Mouse (Mus musculus): Measurements from ENCODE around the gene Ksr1. TPM values are rescaled to one million over a fixed set of nuclear protein-coding genes. Genes with fewer than 3 reads are reported as not detected.
A peak's percentile ranks its signal among the peaks of the same experiment; 100 is the strongest.

Gene Ksr1
- polyA plus RNA-seq, 1 experiment from 2014 or later = 5.7 TPM

- no peak overlapping the region for H3K4me3 ChIP-seq (ENCODE audit: low read depth, low read length)
- peaks cover 2% of the 10 kb centered on the region; the same call in 1 of the 2 replicates for H3K36me3 ChIP-seq (ENCODE audit: control insufficient read depth, insufficient read depth, low read length)
- ATAC-seq (ENCODE audit: insufficient read depth, low FRiP score, low TSS enrichment) (no peak), DNase-seq (ENCODE audit: low spot score) (no peak)
- WGBS = 87% methylated on average over 17 of the region's 17 CpGs
- H3K27ac ChIP-seq (ENCODE audit: low read depth, low read length) = no peak overlapping the region
- H3K9me3 ChIP-seq (ENCODE audit: control insufficient read depth, low read length) = no peaks in the 10 kb centered on the region
- no peak overlapping the region for H3K9ac ChIP-seq (ENCODE audit: low read length)
- H3K4me2 ChIP-seq (ENCODE audit: low read depth) = no peak overlapping the region
- H3K27me3 ChIP-seq (ENCODE audit: control insufficient read depth, insufficient read depth, low read length) = no peaks in the 10 kb centered on the region
- no peaks in the 10 kb centered on the region for H3K4me1 ChIP-seq (ENCODE audit: control insufficient read depth, insufficient read depth, low read length)
These were observed 126.2 kb downstream of the Ksr1 start for GRCm38 (mm10) chr11:79019839-79020534.

GRCm38 (mm10) chr11:79018954-79019704 lies 127.1 kb downstream of the Ksr1 start:
- Histone ChIP-seq H3K27me3 (ENCODE audit: control insufficient read depth, insufficient read depth, low read length) (no peaks in the 10 kb centered on the region), H3K4me3 (ENCODE audit: low read depth, low read length) (no peak overlapping the region), H3K27ac (ENCODE audit: low read depth, low read length) (no peak overlapping the region), H3K9me3 (ENCODE audit: control insufficient read depth, low read length) (no peaks in the 10 kb centered on the region), H3K4me1 (ENCODE audit: control insufficient read depth, insufficient read depth, low read length) (no peaks in the 10 kb centered on the region), H3K36me3 (ENCODE audit: control insufficient read depth, insufficient read depth, low read length) (peaks cover 2% of the 10 kb centered on the region; the same call in 1 of the 2 replicates), H3K9ac (ENCODE audit: low read length) (no peak overlapping the region), H3K4me2 (ENCODE audit: low read depth) (no peak overlapping the region)
- peak; percentile 64 for DNase-seq (ENCODE audit: low spot score)
- ATAC-seq (ENCODE audit: insufficient read depth, low FRiP score, low TSS enrichment) = no peak
- WGBS = 57% methylated on average over 11 of the region's 11 CpGs

- Histone ChIP-seq H3K4me2 (ENCODE audit: low read depth) (no peak overlapping the region), H3K36me3 (ENCODE audit: control insufficient read depth, insufficient read depth, low read length) (peaks cover 2% of the 10 kb centered on the region; the same call in 1 of the 2 replicates), H3K27ac (ENCODE audit: low read depth, low read length) (no peak overlapping the region), H3K27me3 (ENCODE audit: control insufficient read depth, insufficient read depth, low read length) (no peaks in the 10 kb centered on the region), H3K9ac (ENCODE audit: low read length) (no peak overlapping the region), H3K4me3 (ENCODE audit: low read depth, low read length) (no peak overlapping the region), H3K4me1 (ENCODE audit: control insufficient read depth, insufficient read depth, low read length) (no peaks in the 10 kb centered on the region), H3K9me3 (ENCODE audit: control insufficient read depth, low read length) (no peaks in the 10 kb centered on the region)
- 74% methylated on average over 7 of the region's 7 CpGs for WGBS
- DNase-seq (ENCODE audit: low spot score) (no peak), ATAC-seq (ENCODE audit: insufficient read depth, low FRiP score, low TSS enrichment) (no peak)
These were observed 129.0 kb downstream of the Ksr1 start for GRCm38 (mm10) chr11:79017161-79017606.

- Histone ChIP-seq H3K4me2 (ENCODE audit: low read depth) (no peak overlapping the region), H3K27ac (ENCODE audit: low read depth, low read length) (no peak overlapping the region), H3K27me3 (ENCODE audit: control insufficient read depth, insufficient read depth, low read length) (no peaks in the 10 kb centered on the region), H3K9me3 (ENCODE audit: control insufficient read depth, low read length) (no peaks in the 10 kb centered on the region), H3K36me3 (ENCODE audit: control insufficient read depth, insufficient read depth, low read length) (peaks cover 2% of the 10 kb centered on the region; the same call in 1 of the 2 replicates), H3K4me3 (ENCODE audit: low read depth, low read length) (no peak overlapping the region), H3K4me1 (ENCODE audit: control insufficient read depth, insufficient read depth, low read length) (no peaks in the 10 kb centered on the region), H3K9ac (ENCODE audit: low read length) (no peak overlapping the region)
- ATAC-seq (ENCODE audit: insufficient read depth, low FRiP score, low TSS enrichment) (no peak), DNase-seq (ENCODE audit: low spot score) (no peak)
- 63% methylated on average over 12 of the region's 12 CpGs for WGBS
These were observed 130.0 kb downstream of the Ksr1 start for GRCm38 (mm10) chr11:79016236-79016635.

- H3K4me2 ChIP-seq (ENCODE audit: low read depth) = no peak overlapping the region
- H3K27ac ChIP-seq (ENCODE audit: low read depth, low read length) = no peak overlapping the region
These were observed 130.5 kb downstream of the Ksr1 start for GRCm38 (mm10) chr11:79015660-79016215.

GRCm38 (mm10) chr11:79014602-79015325 lies 131.4 kb downstream of the Ksr1 start:
- H3K9me3 ChIP-seq (ENCODE audit: control insufficient read depth, low read length) = no peaks in the 10 kb centered on the region
- 78% methylated on average over 15 of the region's 15 CpGs for WGBS
- H3K4me1 ChIP-seq (ENCODE audit: control insufficient read depth, insufficient read depth, low read length) = no peaks in the 10 kb centered on the region
- H3K4me3 ChIP-seq (ENCODE audit: low read depth, low read length) = no peak overlapping the region
- H3K27ac ChIP-seq (ENCODE audit: low read depth, low read length) = no peak overlapping the region
- DNase-seq (ENCODE audit: low spot score) (no peak), ATAC-seq (ENCODE audit: insufficient read depth, low FRiP score, low TSS enrichment) (no peak)
- peaks cover 2% of the 10 kb centered on the region; the same call in 1 of the 2 replicates for H3K36me3 ChIP-seq (ENCODE audit: control insufficient read depth, insufficient read depth, low read length)
- H3K27me3 ChIP-seq (ENCODE audit: control insufficient read depth, insufficient read depth, low read length) = no peaks in the 10 kb centered on the region
- H3K4me2 ChIP-seq (ENCODE audit: low read depth) = no peak overlapping the region
- H3K9ac ChIP-seq (ENCODE audit: low read length) = no peak overlapping the region

More at GRCm38 (mm10) chr11:79015660-79016215, 130.5 kb downstream of the Ksr1 start:
- ATAC-seq (ENCODE audit: insufficient read depth, low FRiP score, low TSS enrichment) (no peak), DNase-seq (ENCODE audit: low spot score) (no peak)
- Histone ChIP-seq H3K36me3 (ENCODE audit: control insufficient read depth, insufficient read depth, low read length) (peaks cover 2% of the 10 kb centered on the region; the same call in 1 of the 2 replicates), H3K27me3 (ENCODE audit: control insufficient read depth, insufficient read depth, low read length) (no peaks in the 10 kb centered on the region), H3K9ac (ENCODE audit: low read length) (no peak overlapping the region), H3K4me3 (ENCODE audit: low read depth, low read length) (no peak overlapping the region), H3K9me3 (ENCODE audit: control insufficient read depth, low read length) (no peaks in the 10 kb centered on the region), H3K4me1 (ENCODE audit: control insufficient read depth, insufficient read depth, low read length) (no peaks in the 10 kb centered on the region)
- 92% methylated on average over 24 of the region's 24 CpGs for WGBS

GRCm38 (mm10) chr11:79013806-79014205 lies 132.4 kb downstream of the Ksr1 start:
- DNase-seq (ENCODE audit: low spot score) (no peak), ATAC-seq (ENCODE audit: insufficient read depth, low FRiP score, low TSS enrichment) (no peak)
- WGBS = 72% methylated on average over 9 of the region's 9 CpGs
- H3K4me2 ChIP-seq (ENCODE audit: low read depth) = no peak overlapping the region
- no peak overlapping the region for H3K4me3 ChIP-seq (ENCODE audit: low read depth, low read length)
- no peaks in the 10 kb centered on the region for H3K9me3 ChIP-seq (ENCODE audit: control insufficient read depth, low read length)
- no peak overlapping the region for H3K27ac ChIP-seq (ENCODE audit: low read depth, low read length)
- no peaks in the 10 kb centered on the region for H3K4me1 ChIP-seq (ENCODE audit: control insufficient read depth, insufficient read depth, low read length)
- peaks cover 2% of the 10 kb centered on the region; the same call in 1 of the 2 replicates for H3K36me3 ChIP-seq (ENCODE audit: control insufficient read depth, insufficient read depth, low read length)
- no peak overlapping the region for H3K9ac ChIP-seq (ENCODE audit: low read length)
- no peaks in the 10 kb centered on the region for H3K27me3 ChIP-seq (ENCODE audit: control insufficient read depth, insufficient read depth, low read length)

- H3K4me3 ChIP-seq (ENCODE audit: low read depth, low read length) = no peak overlapping the region
- no peaks in the 10 kb centered on the region for H3K9me3 ChIP-seq (ENCODE audit: control insufficient read depth, low read length)
- no peak for ATAC-seq (ENCODE audit: insufficient read depth, low FRiP score, low TSS enrichment)
- no peak for DNase-seq (ENCODE audit: low spot score)
- H3K4me1 ChIP-seq (ENCODE audit: control insufficient read depth, insufficient read depth, low read length) = no peaks in the 10 kb centered on the region
- no peaks in the 10 kb centered on the region; the same call in 1 of the 2 replicates for H3K36me3 ChIP-seq (ENCODE audit: control insufficient read depth, insufficient read depth, low read length)
- no peak overlapping the region for H3K4me2 ChIP-seq (ENCODE audit: low read depth)
- H3K9ac ChIP-seq (ENCODE audit: low read length) = no peak overlapping the region
- no peaks in the 10 kb centered on the region for H3K27me3 ChIP-seq (ENCODE audit: control insufficient read depth, insufficient read depth, low read length)
- H3K27ac ChIP-seq (ENCODE audit: low read depth, low read length) = no peak overlapping the region
These were observed 133.2 kb downstream of the Ksr1 start for GRCm38 (mm10) chr11:79013056-79013455.

Measured in neural tube, embryonic 11.5 days (tissue).